Mouse (Mus musculus) embryonic facial prominence, embryonic 11.5 days (tissue): ENCODE data around the gene Irx5. TPM values are rescaled to one million over a fixed set of nuclear protein-coding genes. Genes with fewer than 3 reads are reported as not detected.
A peak's percentile ranks its signal among the peaks of the same experiment; 100 is the strongest.

Experiments used
- ATAC-seq: fragments of 200-750 bp; cut with Nextera tagmentation; replicated peaks from 2 replicates; pipeline ENCODE4 v1.8.0; 2017; ENCODE audit warnings: low read depth; ENCODE audit not compliant: insufficient number of reproducible peaks, low FRiP score, low TSS enrichment
- DNase-seq: peaks from one replicate; pipeline ENCODE4 v3.0.0-alpha.2; 2015; ENCODE audit warnings: low spot score
- H3K27ac ChIP-seq: fragments of 300-500 bp; sonication (generic); replicated peaks from 2 replicates; pipeline ENCODE4 v1.5.1; 2014; ENCODE audit warnings: mild to moderate bottlenecking, low read depth, low read length, control low read depth
- H3K27me3 ChIP-seq: fragments of 300-500 bp; sonication (generic); 2 replicates; pipeline ENCODE4 v1.6.1; 2014; ENCODE audit warnings: mild to moderate bottlenecking, low read length, moderate library complexity, mixed read lengths; ENCODE audit not compliant: control insufficient read depth, insufficient read depth
- H3K36me3 ChIP-seq: fragments of 300-500 bp; sonication (generic); replicated peaks from 2 replicates; pipeline ENCODE4 v1.6.1; 2014; ENCODE audit warnings: low read depth, mild to moderate bottlenecking, low read length, moderate library complexity, mixed read lengths; ENCODE audit not compliant: control insufficient read depth, insufficient read depth
- H3K4me1 ChIP-seq: fragments of 300-500 bp; sonication (generic); 2 replicates; pipeline ENCODE4 v1.6.1; 2014; ENCODE audit warnings: low read length, mixed read lengths; ENCODE audit not compliant: control insufficient read depth, insufficient read depth
- H3K4me2 ChIP-seq: fragments of 300-500 bp; sonication (generic); 2 replicates; pipeline ENCODE4 v1.6.1; 2014; ENCODE audit warnings: low read depth, mild to moderate bottlenecking, control low read depth, low read length, moderate library complexity
- H3K4me3 ChIP-seq: fragments of 300-500 bp; sonication (generic); 2 replicates; pipeline ENCODE4 v1.5.1; 2014; ENCODE audit warnings: low read depth, low read length, control low read depth
- H3K9ac ChIP-seq: fragments of 300-500 bp; sonication (generic); replicated peaks from 2 replicates; pipeline ENCODE4 v1.6.1; 2014; ENCODE audit warnings: mild to moderate bottlenecking, control low read depth, low read length
- H3K9me3 ChIP-seq: fragments of 300-500 bp; sonication (generic); replicated peaks from 2 replicates; pipeline ENCODE4 v1.6.1; 2016; ENCODE audit warnings: mild to moderate bottlenecking, low read length, inconsistent platforms, mixed read lengths; ENCODE audit not compliant: control insufficient read depth
- WGBS: fragments of 180-500 bp; shearing (Covaris S2); extraction: QIAGEN DNeasy Blood & Tissue Kit; methylation state at CpG from one replicate; pipeline ENCODE4 v1.1.7; 2014; 5-methylcytosine and 5-hydroxymethylcytosine counted together
- polyA plus RNA-seq: library from polyadenylated mRNA; unstranded; fragments of >200 nt; fragmentation: Nextera tagmentation; extraction: Ambion mirVana; gene quantifications from 2 replicates; pipeline ENCODE4 v1.2.1, GENCODE M21; 2014

Irx5 gene
- polyA plus RNA-seq, 1 experiment from 2014 or later = 20.9 TPM

DNA sequence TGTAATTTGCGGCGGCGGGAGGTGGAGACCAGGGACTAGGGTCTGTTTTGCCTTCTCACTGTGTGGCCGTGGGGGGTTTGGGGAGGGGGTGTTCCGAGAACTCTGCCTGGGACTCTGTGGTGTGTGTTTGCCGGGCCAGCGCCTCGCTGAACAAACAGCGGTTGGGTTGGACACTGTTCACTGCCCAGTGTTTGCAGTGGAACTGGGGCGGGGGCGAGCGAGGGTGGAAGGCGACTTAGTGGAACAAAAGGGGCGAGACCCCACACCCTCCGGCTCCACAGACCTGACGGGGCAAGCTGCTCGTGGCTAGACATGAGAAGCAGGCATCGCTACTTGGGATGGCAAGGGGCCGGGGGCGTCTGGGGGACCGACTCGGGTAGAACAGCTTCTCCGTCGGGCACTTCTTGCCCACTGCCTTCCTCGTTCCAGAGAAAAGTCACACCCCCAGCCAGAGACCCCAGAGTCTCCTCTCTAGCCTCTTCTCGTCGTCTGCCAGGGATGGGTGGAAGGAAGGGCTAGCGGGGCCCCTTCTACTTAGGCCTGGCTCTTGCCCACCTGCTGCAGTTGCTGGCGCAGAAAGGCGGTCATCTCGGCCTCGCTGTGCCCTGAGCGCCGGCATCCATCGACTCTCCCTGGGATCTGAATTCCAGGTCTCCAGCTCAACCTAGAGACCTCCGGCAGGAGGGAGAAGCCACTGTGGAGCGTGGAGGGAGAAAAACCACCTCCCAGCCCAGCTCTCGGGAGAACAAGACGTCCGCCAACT, 631 bp upstream of the Irx5 start:
- peaks cover 4% of the 10 kb centered on the region for H3K27me3 ChIP-seq
- no peak for DNase-seq

DNA sequence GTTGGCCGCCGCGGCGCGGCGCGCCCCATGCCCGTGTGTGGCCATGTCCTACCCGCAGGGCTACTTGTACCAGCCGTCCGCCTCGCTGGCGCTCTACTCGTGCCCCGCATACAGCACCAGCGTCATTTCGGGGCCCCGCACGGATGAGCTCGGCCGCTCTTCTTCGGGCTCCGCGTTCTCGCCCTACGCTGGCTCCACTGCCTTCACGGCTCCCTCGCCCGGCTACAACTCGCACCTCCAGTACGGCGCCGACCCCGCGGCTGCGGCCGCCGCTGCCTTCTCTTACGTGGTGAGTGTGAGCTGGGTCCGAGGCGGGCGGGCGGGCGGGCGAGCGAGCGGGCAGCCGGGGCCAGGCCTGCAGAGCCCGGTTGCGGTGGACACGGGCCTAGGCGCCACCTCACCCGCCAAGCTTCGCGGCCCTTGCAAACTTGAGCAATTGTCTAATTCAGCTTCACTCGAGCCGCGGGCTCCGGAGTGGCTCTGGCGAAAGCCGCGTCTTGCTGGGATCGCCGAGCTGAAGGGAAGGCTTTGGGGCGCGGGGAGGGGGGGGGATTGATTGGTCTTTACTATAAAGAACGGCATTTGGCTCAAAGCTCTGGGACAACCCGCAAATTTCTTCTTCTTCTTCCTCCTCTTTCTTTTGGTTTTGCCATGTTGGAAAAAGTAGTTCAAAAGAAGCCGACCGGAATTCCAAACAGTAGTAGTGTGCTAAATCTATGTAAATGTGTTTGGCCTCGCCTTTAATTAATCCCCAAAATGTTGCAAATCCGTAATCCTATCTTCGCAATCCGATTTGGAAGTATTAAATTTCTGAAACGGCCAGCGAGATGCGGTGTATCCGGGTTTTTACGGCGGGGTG, 945 bp downstream of the Irx5 start:
- H3K36me3 ChIP-seq = no peaks in the 10 kb centered on the region
- H3K9ac ChIP-seq = peak overlapping the region; percentile 83
- no peaks in the 10 kb centered on the region for H3K9me3 ChIP-seq
- peaks cover 11% of the 10 kb centered on the region for H3K27me3 ChIP-seq
- H3K4me1 ChIP-seq = no peaks in the 10 kb centered on the region; the same call in none of the 2 replicates
- ATAC-seq (peak; percentile 1; the same call in 1 of the 2 replicates), DNase-seq (peak; percentile 52)
- peak overlapping the region; percentile 75 for H3K4me2 ChIP-seq
- WGBS = under 1% methylated on average over 68 of the region's 80 CpGs
- peak overlapping the region; percentile 95 for H3K27ac ChIP-seq
- H3K4me3 ChIP-seq = peak overlapping the region; percentile 68

More for the DNA sequence above, 631 bp upstream of the Irx5 start:
- Histone ChIP-seq H3K9me3 (no peaks in the 10 kb centered on the region), H3K9ac (peak overlapping the region; percentile 80), H3K4me3 (peak overlapping the region; percentile 68), H3K36me3 (no peaks in the 10 kb centered on the region), H3K4me2 (peak overlapping the region; percentile 75), H3K27ac (peak overlapping the region; percentile 95), H3K4me1 (no peaks in the 10 kb centered on the region; the same call in none of the 2 replicates)
- under 1% methylated on average over 40 of the region's 40 CpGs for WGBS
- ATAC-seq = peak; percentile 8; the same call in 1 of the 2 replicates

- peak; percentile 48 for DNase-seq
- Histone ChIP-seq H3K27ac (peak overlapping the region; percentile 43), H3K27me3 (peaks cover 18% of the 10 kb centered on the region), H3K9me3 (no peaks in the 10 kb centered on the region), H3K9ac (peak overlapping the region; percentile 83), H3K36me3 (no peaks in the 10 kb centered on the region), H3K4me2 (peak overlapping the region; percentile 75), H3K4me3 (peak overlapping the region; percentile 68), H3K4me1 (no peaks in the 10 kb centered on the region; the same call in none of the 2 replicates)
- 1% methylated on average over 35 of the region's 35 CpGs for WGBS
- ATAC-seq = no peak
Measured at GRCm38 (mm10) chr8:92359000-92359832, 1.8 kb downstream of the Irx5 start.

DNA sequence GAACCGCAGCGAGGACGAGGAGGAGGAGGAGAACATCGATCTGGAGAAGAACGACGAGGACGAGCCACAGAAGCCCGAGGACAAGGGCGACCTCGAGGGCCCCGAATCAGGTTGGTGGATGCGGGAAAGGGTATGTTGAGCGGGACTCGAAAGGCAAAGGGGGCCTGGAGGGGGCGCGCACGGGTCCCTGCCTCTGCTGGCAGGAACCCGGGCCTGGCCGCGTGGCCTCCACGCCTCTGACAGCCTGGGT, 2.3 kb downstream of the Irx5 start:
- H3K9me3 ChIP-seq = no peaks in the 10 kb centered on the region
- H3K27me3 ChIP-seq = peaks cover 23% of the 10 kb centered on the region
- no peak for ATAC-seq
- H3K4me2 ChIP-seq = peak overlapping the region; percentile 75
- H3K4me3 ChIP-seq = peak overlapping the region; percentile 68
- peak overlapping the region; percentile 83 for H3K9ac ChIP-seq
- H3K27ac ChIP-seq = peak overlapping the region; percentile 32; the same call in 1 of the 2 replicates
- peaks cover 3% of the 10 kb centered on the region for H3K4me1 ChIP-seq
- WGBS = under 1% methylated on average over 17 of the region's 21 CpGs
- peak; percentile 55 for DNase-seq
- no peaks in the 10 kb centered on the region for H3K36me3 ChIP-seq

- DNase-seq (peak; percentile 60), ATAC-seq (no peak)
- no peaks in the 10 kb centered on the region for H3K36me3 ChIP-seq
- WGBS = under 1% methylated on average over 63 of the region's 77 CpGs
- peak overlapping the region; percentile 75 for H3K4me2 ChIP-seq
- peaks cover 23% of the 10 kb centered on the region for H3K27me3 ChIP-seq
- peak overlapping the region; percentile 68 for H3K4me3 ChIP-seq
- H3K27ac ChIP-seq = 0 out of 2 replicates have a peak overlapping the region, but pooled peaks have one; percentile 32
- H3K9me3 ChIP-seq = no peaks in the 10 kb centered on the region
- peaks cover 3% of the 10 kb centered on the region for H3K4me1 ChIP-seq
- peak overlapping the region; percentile 83 for H3K9ac ChIP-seq
Measured at GRCm38 (mm10) chr8:92360083-92360861, 2.8 kb downstream of the Irx5 start.

GRCm38 (mm10) chr8:92361546-92362351, 4.3 kb downstream of the Irx5 start:
- peak overlapping the region; percentile 47 for H3K9ac ChIP-seq

More at GRCm38 (mm10) chr8:92361546-92362351, 4.3 kb downstream of the Irx5 start:
- peak; percentile 77 for DNase-seq
- H3K4me3 ChIP-seq = peak overlapping the region; percentile 35
- H3K4me1 ChIP-seq = peaks cover 3% of the 10 kb centered on the region
- peak overlapping the region; percentile 25 for H3K4me2 ChIP-seq
- WGBS = 3% methylated on average over 25 of the region's 25 CpGs
- no peaks in the 10 kb centered on the region for H3K9me3 ChIP-seq
- ATAC-seq = no peak
- H3K27ac ChIP-seq = no peak overlapping the region
- H3K36me3 ChIP-seq = no peaks in the 10 kb centered on the region
- peaks cover 26% of the 10 kb centered on the region for H3K27me3 ChIP-seq
